Mouse (Mus musculus) hindbrain, embryonic 11.5 days (tissue): ENCODE results near the gene Upp2. TPM values are rescaled to one million over a fixed set of nuclear protein-coding genes. Genes with fewer than 3 reads are reported as not detected.

Experiments used
- polyA plus RNA-seq: library from polyadenylated mRNA; unstranded; fragments of >200 nt; fragmentation: Nextera tagmentation; extraction: Ambion mirVana; gene quantifications from 2 replicates; pipeline ENCODE4 v1.2.1, GENCODE M21; 2014

Upp2 gene
- polyA plus RNA-seq, 1 experiment from 2014 or later, result 6.3 TPM

Other genes with a start within 250 kb of the Upp2 start
- gene Acvr1c, start 209.4 kb upstream of the Upp2 start, polyA plus RNA-seq, result 0.07 and 0.26 TPM in 2 replicates
- gene Gm17409, start 97.2 kb upstream of the Upp2 start, polyA plus RNA-seq, result 0.15 TPM in 1 of 2 replicates, not detected in the other
- gene Acvr1, start 141 bp upstream of the Upp2 start, polyA plus RNA-seq, result 5.8 and 6.0 TPM in 2 replicates